ENCODE assay signal across 11 mouse cellular contexts in genomic region chr11:86641714-86642113, GRCm38 (mm10).
"Had no signal": no experiment of that assay in that cellular context is flagged by ENCODE, and none has a peak within 500 bp of the region (broad histone marks: within the 10 kb centered on the region; RNA-seq: fewer than 3 reads in every experiment).

No protein-coding gene starts in this region.

- H3K27me3 ChIP-seq: liver, embryonic 15.5 days; midbrain, embryonic 13.5 days had no signal

- H3K9me3 ChIP-seq: limb, embryonic 10.5 days; liver, embryonic 15.5 days; midbrain, embryonic 13.5 days had no signal

- DNase-seq: kidney, adult 8-10 months; kidney, postnatal 14 days; lung, embryonic 14.5 days; right cerebral cortex, postnatal 14 days; thymus, postnatal 36 days had no signal

- H3K4me3 ChIP-seq: left cerebral cortex, adult 2 months; limb, embryonic 10.5 days; liver, embryonic 15.5 days; midbrain, embryonic 13.5 days had no signal

- H3K27ac ChIP-seq: left cerebral cortex, adult 2 months; limb, embryonic 10.5 days; liver, embryonic 15.5 days; midbrain, embryonic 13.5 days had no signal

- ATAC-seq: intestine, embryonic 16.5 days; midbrain, embryonic 13.5 days had no signal

- H3K4me1 ChIP-seq: limb, embryonic 10.5 days; liver, embryonic 15.5 days; midbrain, embryonic 13.5 days had no signal

- H3K9ac ChIP-seq: liver, embryonic 15.5 days; lung, embryonic 14.5 days; midbrain, embryonic 13.5 days had no signal

- H3K4me2 ChIP-seq: liver, embryonic 11.5 days; liver, embryonic 15.5 days; lung, embryonic 14.5 days; midbrain, embryonic 13.5 days had no signal
